Mouse (Mus musculus): ENCODE data around the gene Ugt1a9. TPM values are rescaled to one million over a fixed set of nuclear protein-coding genes. Genes with fewer than 3 reads are reported as not detected.

Ugt1a9 gene
- polyA plus RNA-seq, 1 experiment from 2014 or later, result not detected

Other genes with a start within 250 kb of the Ugt1a9 start
- gene Dgkd, start 217.5 kb upstream of the Ugt1a9 start, polyA plus RNA-seq (2014; fragmentation: Nextera tagmentation; extraction: Ambion mirVana), result 33.5 and 33.7 TPM in 2 replicates
- 17.9 and 20.5 TPM in 2 replicates for gene Usp40, start 62.2 kb upstream of the Ugt1a9 start, polyA plus RNA-seq (2014; fragmentation: Nextera tagmentation; extraction: Ambion mirVana)
- not detected in 2 replicates for gene Ugt1a10, start 15.4 kb upstream of the Ugt1a9 start, polyA plus RNA-seq (2014; fragmentation: Nextera tagmentation; extraction: Ambion mirVana)
- not detected in 2 replicates for gene Ugt1a8, start 17.0 kb downstream of the Ugt1a9 start, polyA plus RNA-seq (2014; fragmentation: Nextera tagmentation; extraction: Ambion mirVana)
- gene Ugt1a7c, start 24.3 kb downstream of the Ugt1a9 start, polyA plus RNA-seq (2014; fragmentation: Nextera tagmentation; extraction: Ambion mirVana), result 1.6 and 2.8 TPM in 2 replicates
- 0.11 and 0.31 TPM in 2 replicates for gene Ugt1a6b, start 32.5 kb downstream of the Ugt1a9 start, polyA plus RNA-seq (2014; fragmentation: Nextera tagmentation; extraction: Ambion mirVana)
- gene Ugt1a6a, start 64.0 kb downstream of the Ugt1a9 start, polyA plus RNA-seq (2014; fragmentation: Nextera tagmentation; extraction: Ambion mirVana), result 0.62 and 0.80 TPM in 2 replicates
- not detected in 2 replicates for gene Ugt1a5, start 95.2 kb downstream of the Ugt1a9 start, polyA plus RNA-seq (2014; fragmentation: Nextera tagmentation; extraction: Ambion mirVana)
- not detected in 2 replicates for gene Ugt1a2, start 129.8 kb downstream of the Ugt1a9 start, polyA plus RNA-seq (2014; fragmentation: Nextera tagmentation; extraction: Ambion mirVana)
- 7.9 and 10.4 TPM in 2 replicates for gene Dnajb3, start 135.0 kb downstream of the Ugt1a9 start, polyA plus RNA-seq (2014; fragmentation: Nextera tagmentation; extraction: Ambion mirVana)
- gene Ugt1a1, start 141.2 kb downstream of the Ugt1a9 start, polyA plus RNA-seq (2014; fragmentation: Nextera tagmentation; extraction: Ambion mirVana), result 0.14 TPM in 1 of 2 replicates, not detected in the other
- 1.3 and 1.5 TPM in 2 replicates for gene Mroh2a, start 156.2 kb downstream of the Ugt1a9 start, polyA plus RNA-seq (2014; fragmentation: Nextera tagmentation; extraction: Ambion mirVana)
- gene Hjurp, start 206.8 kb downstream of the Ugt1a9 start, polyA plus RNA-seq (2014; fragmentation: Nextera tagmentation; extraction: Ambion mirVana), result 146 and 168 TPM in 2 replicates
- gene Trpm8, start 206.9 kb downstream of the Ugt1a9 start, polyA plus RNA-seq (2014; fragmentation: Nextera tagmentation; extraction: Ambion mirVana), result not detected in 2 replicates